Mouse (Mus musculus) liver, adult 2 months (tissue): Measurements from ENCODE around the gene Pdzd2.

Experiments
- CTCF ChIP-seq: fragments of 200-500 bp; IDR thresholded peaks from 2 replicates; pipeline ENCODE4 v1.5.1; 2011; ENCODE audit warnings: low read depth, low read length, control low read depth
- POLR2A ChIP-seq: fragments of 200-500 bp; IDR thresholded peaks from 2 replicates; pipeline ENCODE4 v1.6.1; 2011; ENCODE audit warnings: low read length, control low read depth; ENCODE audit not compliant: insufficient read depth; ENCODE audit errors: extremely low read depth

- no peak for TF ChIP-seq POLR2A
- no peak for TF ChIP-seq CTCF
Measured at GRCm38 (mm10) chr15:12682549-12682948, 57.2 kb downstream of the Pdzd2 start.
